Mouse (Mus musculus): ENCODE data around the gene Bend3.

The Bend3 gene

GRCm38 (mm10) chr10:43490846-43491245, 12.2 kb downstream of the Bend3 start:
- ChIA-PET POLR2A (interaction anchor here in 3 of 4 experiments (0.6 to 3.9 kb wide), 12 partner anchors 9 to 88 kb away, joined by 3 to 24 read pairs (median 4); partner anchors contain the start of genes Bend3 (in 2 of the 3) and Cd24a (in 1 of the 3)), CTCF (interaction anchor here in 1 of 4 experiments (0.8 to 1.0 kb wide), 2 partner anchors 16 to 19 kb away, joined by 3 to 8 read pairs; no protein-coding TSS in a partner anchor)

- ChIA-PET POLR2A (interaction anchor here in 3 of 4 experiments (0.8 to 1.8 kb wide), 5 partner anchors 8 to 16 kb away, joined by 3 to 6 read pairs (median 3); no protein-coding TSS in a partner anchor), CTCF (interaction anchor here in 1 of 4 experiments (0.6 kb wide), 1 partner anchor 328 kb away, joined by 3 read pairs; no protein-coding TSS in a partner anchor)
Measured at GRCm38 (mm10) chr10:43502599-43502998, 24.0 kb downstream of the Bend3 start.

- POLR2A ChIA-PET = interaction anchor here in 3 of 4 experiments (0.5 to 1.8 kb wide), 6 partner anchors 12 to 1949 kb away, joined by 3 to 5 read pairs (median 3); no protein-coding TSS in a partner anchor
- CTCF ChIA-PET = interaction anchor here in 2 of 4 experiments (0.6 kb wide), 2 partner anchors 47 to 744 kb away, joined by 3 to 4 read pairs; no protein-coding TSS in a partner anchor
Measured at GRCm38 (mm10) chr10:43504291-43504690, 25.7 kb downstream of the Bend3 start.

GRCm38 (mm10) chr10:43507051-43507450, 28.4 kb downstream of the Bend3 start:
- POLR2A ChIA-PET = interaction anchor here in 2 of 4 experiments (0.6 to 1.7 kb wide), 5 partner anchors 14 to 116 kb away, joined by 3 to 4 read pairs (median 3); no protein-coding TSS in a partner anchor
- CTCF ChIA-PET = no interaction called here

GRCm38 (mm10) chr10:43509228-43509627, 30.6 kb downstream of the Bend3 start:
- ChIA-PET CTCF (interaction anchor here in 3 of 4 experiments (0.6 to 1.2 kb wide), 4 partner anchors 20 to 1121 kb away, joined by 3 to 16 read pairs (median 4); no protein-coding TSS in a partner anchor), POLR2A (interaction anchor here (0.6 to 3.5 kb wide), 22 partner anchors 9 to 385 kb away, joined by 3 to 24 read pairs (median 4); partner anchors contain the start of genes Bend3 (in 2 of the 4) and 1700021F05Rik (in 1 of the 4))

- POLR2A ChIA-PET = interaction anchor here in 3 of 4 experiments (0.5 to 1.5 kb wide), 5 partner anchors 10 to 476 kb away, joined by 3 to 5 read pairs (median 4); partner anchors contain the start of gene Gm9803 (in 1 of the 3)
- CTCF ChIA-PET = interaction anchor here in 1 of 4 experiments (0.9 kb wide), 1 partner anchor 540 kb away, joined by 5 read pairs; no protein-coding TSS in a partner anchor
Measured at GRCm38 (mm10) chr10:43512976-43513375, 34.3 kb downstream of the Bend3 start.

GRCm38 (mm10) chr10:43516992-43517660, 38.5 kb downstream of the Bend3 start:
- ChIA-PET CTCF (interaction anchor here in 1 of 4 experiments (1.0 to 1.7 kb wide), 2 partner anchors 24 to 64 kb away, joined by 3 to 5 read pairs; partner anchors contain the start of gene 1700021F05Rik), POLR2A (interaction anchor here in 3 of 4 experiments (0.6 to 5.6 kb wide), 7 partner anchors 9 to 183 kb away, joined by 3 to 24 read pairs (median 3); no protein-coding TSS in a partner anchor)

GRCm38 (mm10) chr10:43517836-43518235, 39.2 kb downstream of the Bend3 start:
- POLR2A ChIA-PET = interaction anchor here (0.5 to 5.6 kb wide), 14 partner anchors 9 to 184 kb away, joined by 3 to 24 read pairs (median 3); no protein-coding TSS in a partner anchor
- CTCF ChIA-PET = interaction anchor here in 1 of 4 experiments (0.9 kb wide), 1 partner anchor 23 kb away, joined by 4 read pairs; the partner anchor contains the start of gene 1700021F05Rik

- POLR2A ChIA-PET = interaction anchor here (0.5 to 5.6 kb wide), 12 partner anchors 8 to 60 kb away, joined by 3 to 24 read pairs (median 3); partner anchors contain the start of gene Cd24a (in 1 of the 4)
- CTCF ChIA-PET = interaction anchor here in 1 of 4 experiments (0.9 kb wide), 1 partner anchor 22 kb away, joined by 4 read pairs; the partner anchor contains the start of gene 1700021F05Rik
Measured at GRCm38 (mm10) chr10:43518368-43518767, 39.7 kb downstream of the Bend3 start.

- ChIA-PET CTCF (no interaction called here), POLR2A (interaction anchor here in 1 of 4 experiments (0.6 kb wide), 1 partner anchor 116 kb away, joined by 3 read pairs; no protein-coding TSS in a partner anchor)
Measured at GRCm38 (mm10) chr10:43519977-43520376, 41.3 kb downstream of the Bend3 start.

GRCm38 (mm10) chr10:43523931-43524330, 45.3 kb downstream of the Bend3 start, which contains the start of gene Gm9803:
TSS of gene Gm9803 (plus strand) at chr10:43524084.
- ChIA-PET CTCF (interaction anchor here in 1 of 4 experiments (0.6 kb wide), 1 partner anchor 64 kb away, joined by 3 read pairs; no protein-coding TSS in a partner anchor), POLR2A (interaction anchor here in 2 of 4 experiments (1.1 to 1.5 kb wide), 2 partner anchors 12 to 46 kb away, joined by 3 to 4 read pairs; no protein-coding TSS in a partner anchor)

GRCm38 (mm10) chr10:43527283-43528269, 48.9 kb downstream of the Bend3 start:
- ChIA-PET CTCF (interaction anchor here in 3 of 4 experiments (0.9 to 1.5 kb wide), 5 partner anchors 12 to 24 kb away, joined by 3 to 10 read pairs (median 3); partner anchors contain the start of gene 1700021F05Rik (in 1 of the 3)), POLR2A (interaction anchor here (0.6 to 4.4 kb wide), 25 partner anchors 9 to 1567 kb away, joined by 3 to 28 read pairs (median 4); partner anchors contain the start of gene 1700021F05Rik (in 2 of the 4))

- POLR2A ChIA-PET = interaction anchor here in 1 of 4 experiments (2.2 kb wide), 1 partner anchor 23 kb away, joined by 6 read pairs; no protein-coding TSS in a partner anchor
- CTCF ChIA-PET = no interaction called here
Measured at GRCm38 (mm10) chr10:43534382-43534781, 55.8 kb downstream of the Bend3 start.

- ChIA-PET POLR2A (interaction anchor here in 2 of 4 experiments (1.6 to 4.0 kb wide), 3 partner anchors 11 to 34 kb away, joined by 3 to 28 read pairs (median 14); no protein-coding TSS in a partner anchor), CTCF (no interaction called here)
Measured at GRCm38 (mm10) chr10:43537652-43538051, 59.0 kb downstream of the Bend3 start.

- ChIA-PET CTCF (interaction anchor here in 1 of 4 experiments (1.7 kb wide), 1 partner anchor 11 kb away, joined by 10 read pairs; no protein-coding TSS in a partner anchor), POLR2A (interaction anchor here in 3 of 4 experiments (0.8 to 4.0 kb wide), 11 partner anchors 11 to 72 kb away, joined by 3 to 28 read pairs (median 4); partner anchors contain the start of gene Bend3 (in 1 of the 3))
Measured at GRCm38 (mm10) chr10:43538831-43539230, 60.2 kb downstream of the Bend3 start.

- CTCF ChIA-PET = interaction anchor here (0.6 to 1.8 kb wide), 12 partner anchors 11 to 567 kb away, joined by 3 to 11 read pairs (median 4); no protein-coding TSS in a partner anchor
- POLR2A ChIA-PET = interaction anchor here (0.5 to 4.0 kb wide), 24 partner anchors 10 to 532 kb away, joined by 3 to 28 read pairs (median 5); partner anchors contain the start of genes Bend3 (in 2 of the 4) and Pdss2 (in 1 of the 4)
Measured at GRCm38 (mm10) chr10:43539746-43540310, 61.2 kb downstream of the Bend3 start.
